Mouse (Mus musculus) liver, embryonic 16.5 days (tissue): Measurements from ENCODE around the gene Padi3. TPM values are rescaled to one million over a fixed set of nuclear protein-coding genes. Genes with fewer than 3 reads are reported as not detected.

Source experiments
- ATAC-seq: fragments of 200-750 bp; cut with Nextera tagmentation; 2 replicates; pipeline ENCODE4 v1.8.0; 2017; ENCODE audit warnings: low read depth, mild to moderate bottlenecking, moderate number of reproducible peaks, moderate library complexity
- H3K27ac ChIP-seq: fragments of 300-500 bp; sonication (generic); 2 replicates; pipeline ENCODE4 v1.5.1; 2014; ENCODE audit warnings: mild to moderate bottlenecking, low read length
- H3K27me3 ChIP-seq: fragments of 300-500 bp; sonication (generic); 2 replicates; pipeline ENCODE4 v1.6.1; 2014; ENCODE audit warnings: low read depth, low read length, mixed read lengths; ENCODE audit not compliant: control insufficient read depth, insufficient read depth
- H3K36me3 ChIP-seq: fragments of 300-500 bp; sonication (generic); 2 replicates; pipeline ENCODE4 v1.6.1; 2014; ENCODE audit warnings: mild to moderate bottlenecking; ENCODE audit not compliant: control insufficient read depth, insufficient read depth
- H3K4me1 ChIP-seq: fragments of 300-500 bp; sonication (generic); 2 replicates; pipeline ENCODE4 v1.6.1; 2014; ENCODE audit warnings: low read depth, low read length, mixed read lengths; ENCODE audit not compliant: control insufficient read depth
- H3K4me2 ChIP-seq: fragments of 300-500 bp; sonication (generic); 2 replicates; pipeline ENCODE4 v1.6.1; 2014; ENCODE audit warnings: low read depth, low read length, mixed read lengths
- H3K4me3 ChIP-seq: fragments of 300-500 bp; sonication (generic); 2 replicates; pipeline ENCODE4 v1.5.1; 2014; ENCODE audit warnings: low read depth, mild to moderate bottlenecking, low read length
- H3K9ac ChIP-seq: fragments of 300-500 bp; sonication (generic); 2 replicates; pipeline ENCODE4 v1.6.1; 2014; ENCODE audit warnings: low read depth, low read length
- H3K9me3 ChIP-seq: fragments of 300-500 bp; sonication (generic); replicated peaks from 2 replicates; pipeline ENCODE4 v1.6.1; 2016; ENCODE audit warnings: low read length; ENCODE audit not compliant: control insufficient read depth
- WGBS: fragments of 180-500 bp; shearing (Covaris S2); extraction: QIAGEN DNeasy Blood & Tissue Kit; methylation state at CpG from one replicate; pipeline ENCODE4 v1.1.7; 2014; ENCODE audit not compliant: insufficient replicate concordance; 5-methylcytosine and 5-hydroxymethylcytosine counted together
- polyA plus RNA-seq: library from polyadenylated mRNA; unstranded; fragments of >200 nt; fragmentation: Nextera tagmentation; extraction: Ambion mirVana; gene quantifications from 2 replicates; pipeline ENCODE4 v1.2.1, GENCODE M21; 2015

The Padi3 gene
- polyA plus RNA-seq, 1 experiment from 2014 or later, result 0.11 TPM

GRCm38 (mm10) chr4:140812609-140813008 is 2.2 kb upstream of the Padi3 start:
- 17% methylated on average over 14 of the region's 14 CpGs for whole genome bisulfite sequencing
- Histone ChIP-seq H3K4me1 (peaks cover 49% of the 10 kb centered on the region), H3K36me3 (no peaks in the 10 kb centered on the region), H3K4me2 (peak overlapping the region; percentile 26; the same call in 1 of the 2 replicates), H3K4me3 (no peak overlapping the region), H3K9me3 (no peaks in the 10 kb centered on the region), H3K9ac (no peak overlapping the region), H3K27me3 (no peaks in the 10 kb centered on the region; the same call in 1 of the 2 replicates), H3K27ac (no peak overlapping the region)
- ATAC-seq, result no peak

GRCm38 (mm10) chr4:140812191-140812590 is 1.7 kb upstream of the Padi3 start:
- peaks cover 49% of the 10 kb centered on the region for H3K4me1 ChIP-seq
- WGBS, result 32% methylated on average over 8 of the region's 8 CpGs
- H3K4me2 ChIP-seq, result peak overlapping the region; percentile 26

GRCm38 (mm10) chr4:140809118-140809517 is 1.3 kb downstream of the Padi3 start:
- Histone ChIP-seq H3K9me3 (no peaks in the 10 kb centered on the region), H3K9ac (no peak overlapping the region), H3K36me3 (no peaks in the 10 kb centered on the region), H3K27me3 (no peaks in the 10 kb centered on the region; the same call in 1 of the 2 replicates), H3K4me2 (no peak overlapping the region), H3K4me3 (no peak overlapping the region), H3K27ac (no peak overlapping the region), H3K4me1 (peaks cover 22% of the 10 kb centered on the region)
- ATAC-seq, result no peak
- WGBS, result 35% methylated on average over 8 of the region's 8 CpGs

More at GRCm38 (mm10) chr4:140812191-140812590, 1.7 kb upstream of the Padi3 start:
- no peaks in the 10 kb centered on the region; the same call in 1 of the 2 replicates for H3K27me3 ChIP-seq
- peak; percentile 12; the same call in 1 of the 2 replicates for ATAC-seq
- no peak overlapping the region for H3K27ac ChIP-seq
- H3K9ac ChIP-seq, result no peak overlapping the region
- H3K36me3 ChIP-seq, result no peaks in the 10 kb centered on the region
- no peaks in the 10 kb centered on the region for H3K9me3 ChIP-seq
- no peak overlapping the region for H3K4me3 ChIP-seq

GRCm38 (mm10) chr4:140804601-140805000 is 5.8 kb downstream of the Padi3 start:
- H3K36me3 ChIP-seq, result no peaks in the 10 kb centered on the region
- ATAC-seq, result no peak
- H3K9me3 ChIP-seq, result no peaks in the 10 kb centered on the region
- H3K27me3 ChIP-seq, result no peaks in the 10 kb centered on the region; the same call in 1 of the 2 replicates
- H3K27ac ChIP-seq, result no peak overlapping the region
- H3K9ac ChIP-seq, result no peak overlapping the region
- 78% methylated on average over 9 of the region's 9 CpGs for WGBS
- no peak overlapping the region for H3K4me2 ChIP-seq
- H3K4me1 ChIP-seq, result peaks cover 4% of the 10 kb centered on the region; the same call in 1 of the 2 replicates
- H3K4me3 ChIP-seq, result no peak overlapping the region

GRCm38 (mm10) chr4:140801364-140801763 is 9.1 kb downstream of the Padi3 start:
- no peaks in the 10 kb centered on the region for H3K27me3 ChIP-seq
- H3K4me1 ChIP-seq, result no peaks in the 10 kb centered on the region
- ATAC-seq, result peak; percentile 32; the same call in 1 of the 2 replicates
- no peak overlapping the region for H3K4me2 ChIP-seq
- H3K36me3 ChIP-seq, result no peaks in the 10 kb centered on the region
- H3K27ac ChIP-seq, result no peak overlapping the region
- 40% methylated on average over 3 of the region's 3 CpGs for WGBS
- H3K9me3 ChIP-seq, result no peaks in the 10 kb centered on the region
- no peak overlapping the region for H3K9ac ChIP-seq
- no peak overlapping the region for H3K4me3 ChIP-seq

- H3K27me3 ChIP-seq, result no peaks in the 10 kb centered on the region
- no peaks in the 10 kb centered on the region for H3K9me3 ChIP-seq
- no peaks in the 10 kb centered on the region for H3K4me1 ChIP-seq
- no peak overlapping the region for H3K9ac ChIP-seq
- no peak overlapping the region for H3K4me3 ChIP-seq
- no peaks in the 10 kb centered on the region for H3K36me3 ChIP-seq
- no peak for ATAC-seq
- no peak overlapping the region for H3K27ac ChIP-seq
- H3K4me2 ChIP-seq, result no peak overlapping the region
- WGBS, result 52% methylated on average over 3 of the region's 3 CpGs
Observed at GRCm38 (mm10) chr4:140796786-140797185, 13.7 kb downstream of the Padi3 start.

- no peak for ATAC-seq
- Histone ChIP-seq H3K9me3 (no peaks in the 10 kb centered on the region), H3K27me3 (no peaks in the 10 kb centered on the region), H3K27ac (no peak overlapping the region), H3K4me2 (no peak overlapping the region), H3K4me1 (no peaks in the 10 kb centered on the region), H3K4me3 (no peak overlapping the region), H3K36me3 (no peaks in the 10 kb centered on the region), H3K9ac (no peak overlapping the region)
- 80% methylated on average over 9 of the region's 9 CpGs for WGBS
Observed at GRCm38 (mm10) chr4:140794678-140795077, 15.8 kb downstream of the Padi3 start.

- H3K27ac ChIP-seq, result no peak overlapping the region
- H3K4me1 ChIP-seq, result no peaks in the 10 kb centered on the region
- no peak overlapping the region for H3K4me3 ChIP-seq
- H3K27me3 ChIP-seq, result no peaks in the 10 kb centered on the region
- H3K36me3 ChIP-seq, result no peaks in the 10 kb centered on the region
- no peak for ATAC-seq
- H3K9ac ChIP-seq, result no peak overlapping the region
- H3K4me2 ChIP-seq, result no peak overlapping the region
- 62% methylated on average over 9 of the region's 9 CpGs for WGBS
- H3K9me3 ChIP-seq, result no peaks in the 10 kb centered on the region
Observed at GRCm38 (mm10) chr4:140793795-140794194, 16.7 kb downstream of the Padi3 start.

- 68% methylated on average over 7 of the region's 7 CpGs for WGBS
- H3K4me3 ChIP-seq, result no peak overlapping the region
- no peak overlapping the region for H3K27ac ChIP-seq
- ATAC-seq, result no peak
- no peaks in the 10 kb centered on the region for H3K27me3 ChIP-seq
- H3K36me3 ChIP-seq, result no peaks in the 10 kb centered on the region
- H3K9me3 ChIP-seq, result no peaks in the 10 kb centered on the region
- H3K4me2 ChIP-seq, result no peak overlapping the region
- H3K9ac ChIP-seq, result no peak overlapping the region
- no peaks in the 10 kb centered on the region for H3K4me1 ChIP-seq
Observed at GRCm38 (mm10) chr4:140792584-140792983, 17.9 kb downstream of the Padi3 start.
